Mouse (Mus musculus): Measurements from ENCODE around the gene Thsd4.

Thsd4 gene

DNA sequence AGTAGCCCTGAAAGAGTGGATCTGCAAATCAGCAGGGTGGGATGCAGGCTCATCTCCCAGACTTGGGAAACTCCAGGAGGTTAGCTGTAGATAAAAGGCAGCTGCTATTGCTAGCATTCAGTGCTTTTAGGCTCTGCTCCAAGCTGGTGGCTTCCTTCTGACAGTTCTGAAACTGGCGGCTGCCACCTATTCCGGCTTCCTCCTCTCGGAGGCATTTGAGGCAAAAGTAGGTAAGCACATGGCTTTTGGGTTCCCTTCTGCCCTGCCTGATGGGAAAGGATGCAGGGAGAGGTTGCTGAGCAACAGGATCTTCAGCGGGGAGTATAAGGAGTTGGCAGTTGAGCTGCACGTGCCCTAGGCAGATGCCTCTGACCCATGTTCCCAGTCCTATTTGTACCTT, 65.2 kb downstream of the Thsd4 start:
- DNase-seq (ENCODE audit: low read depth, low spot score), result no peak

DNA sequence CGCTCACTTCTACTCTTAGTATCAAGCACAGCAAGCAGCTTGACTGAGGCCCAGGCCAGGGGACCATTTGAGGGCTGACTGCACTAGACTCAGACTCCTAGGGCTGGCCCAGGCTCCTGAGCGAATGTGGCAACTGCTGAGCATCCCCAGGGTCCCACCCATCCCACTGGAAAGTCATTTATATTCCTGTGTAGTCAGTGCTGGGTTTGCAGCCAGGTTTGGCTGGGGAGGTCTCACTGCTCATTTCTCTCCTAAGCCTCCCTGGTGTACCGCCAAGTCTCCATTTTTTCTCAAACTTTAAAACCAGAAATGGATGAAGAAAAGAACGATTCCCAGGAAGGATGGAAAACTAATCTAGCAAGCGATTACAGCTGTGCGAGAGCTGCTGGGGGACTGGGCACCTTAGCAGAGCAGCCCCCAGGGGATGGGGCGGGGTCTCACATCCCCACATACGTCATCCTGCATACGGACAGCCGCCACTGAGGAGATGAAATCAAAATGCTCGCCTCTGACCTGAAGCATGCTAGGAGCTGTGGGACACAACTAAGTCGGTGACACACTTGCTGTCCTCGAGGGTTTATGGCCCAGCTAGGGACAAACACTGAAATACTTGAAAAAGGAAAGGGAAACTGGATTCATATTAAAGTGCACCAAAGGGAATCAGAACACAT, 67.3 kb downstream of the Thsd4 start:
- DNase-seq (ENCODE audit: low read depth, low spot score), result no peak

DNA sequence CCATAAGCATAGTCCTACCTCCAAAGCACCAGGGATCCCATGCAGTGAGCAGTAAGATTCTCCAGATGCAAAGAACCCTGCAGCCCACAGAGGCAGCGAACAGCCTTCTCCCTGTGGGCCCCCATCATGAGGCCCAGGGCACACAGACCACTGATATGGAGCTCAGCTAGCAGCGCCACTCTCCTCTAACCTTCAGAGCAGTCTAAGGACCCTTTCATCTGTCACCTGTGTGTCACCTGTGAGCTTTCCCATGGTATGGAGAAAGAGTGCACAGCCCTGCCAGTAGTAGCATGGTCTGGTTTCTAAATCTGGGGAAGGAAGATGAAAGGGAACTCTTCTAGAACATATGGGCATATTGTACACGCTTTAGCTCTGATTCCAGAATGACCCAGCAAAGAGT, 72.3 kb downstream of the Thsd4 start:
- DNase-seq (ENCODE audit: low read depth, low spot score), result no peak

DNA sequence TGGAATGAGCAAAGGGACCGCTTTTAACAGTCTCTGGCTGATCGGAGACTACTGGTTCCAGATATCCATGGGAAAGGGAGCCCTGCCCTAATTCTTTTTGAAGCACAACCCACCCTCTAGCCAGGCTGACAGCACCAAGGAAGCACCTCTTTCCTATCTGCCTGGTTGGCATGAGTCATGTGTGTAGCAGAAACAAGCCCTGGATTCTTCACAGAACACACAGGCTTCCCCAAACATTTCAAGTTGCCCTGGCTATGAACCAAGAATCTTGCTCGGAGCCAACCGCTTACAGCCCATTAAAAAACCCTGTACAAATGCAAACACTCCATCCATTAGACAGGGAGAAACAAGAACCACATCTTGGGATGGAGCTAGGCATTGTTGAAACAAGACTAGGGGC, 76.0 kb downstream of the Thsd4 start:
- DNase-seq (ENCODE audit: low read depth, low spot score), result no peak

DNA sequence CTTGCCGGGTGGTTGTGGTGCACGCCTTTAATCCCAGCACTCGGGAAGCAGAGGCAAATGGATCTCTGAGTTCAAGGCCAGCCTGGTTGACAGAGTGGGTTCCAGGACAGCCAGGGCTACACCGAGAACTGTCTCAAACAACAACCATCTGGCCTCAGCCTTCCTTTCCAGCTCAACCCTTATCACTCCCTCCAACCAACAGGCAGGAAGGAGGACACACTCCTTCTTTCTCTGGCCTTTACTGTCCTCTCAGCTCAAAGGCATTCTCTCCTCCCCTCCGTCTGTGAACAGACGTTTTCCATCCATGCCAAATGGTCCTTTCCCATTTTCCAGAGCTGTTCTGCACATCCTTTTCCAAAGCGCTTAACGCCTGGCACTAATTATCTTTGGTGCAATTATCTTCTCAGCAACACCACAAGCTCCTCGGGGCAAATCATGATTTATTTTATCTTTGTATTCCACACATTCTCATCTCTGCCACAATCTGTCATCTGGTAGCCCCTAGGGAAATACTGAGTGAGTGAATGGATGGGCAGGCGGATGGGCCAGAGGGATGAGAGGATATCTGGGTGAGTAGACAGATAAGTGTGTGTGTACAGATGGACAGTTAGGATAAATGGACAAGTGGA, 80.5 kb downstream of the Thsd4 start:
- DNase-seq (ENCODE audit: low read depth, low spot score), result no peak

DNA sequence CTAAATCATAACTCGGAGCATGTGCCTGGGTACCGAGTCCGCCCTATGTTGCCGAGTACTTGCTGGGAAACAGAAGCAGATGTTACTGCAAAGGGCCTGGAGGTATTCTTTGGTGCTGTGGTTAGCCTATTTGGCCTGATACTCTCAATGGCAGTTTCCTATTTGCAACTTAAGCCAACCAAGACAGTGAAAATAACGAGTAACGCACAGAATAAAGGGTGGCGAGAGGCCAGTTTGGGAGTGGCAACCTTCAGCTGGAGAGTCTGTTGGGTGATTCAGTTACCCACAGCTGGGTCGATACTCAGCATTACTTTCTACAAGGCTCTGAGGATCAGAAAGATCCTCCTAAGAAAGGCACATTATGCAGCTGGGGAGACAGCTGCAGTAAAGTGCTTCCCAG, 81.3 kb downstream of the Thsd4 start:
- DNase-seq (ENCODE audit: low read depth, low spot score), result no peak

DNA sequence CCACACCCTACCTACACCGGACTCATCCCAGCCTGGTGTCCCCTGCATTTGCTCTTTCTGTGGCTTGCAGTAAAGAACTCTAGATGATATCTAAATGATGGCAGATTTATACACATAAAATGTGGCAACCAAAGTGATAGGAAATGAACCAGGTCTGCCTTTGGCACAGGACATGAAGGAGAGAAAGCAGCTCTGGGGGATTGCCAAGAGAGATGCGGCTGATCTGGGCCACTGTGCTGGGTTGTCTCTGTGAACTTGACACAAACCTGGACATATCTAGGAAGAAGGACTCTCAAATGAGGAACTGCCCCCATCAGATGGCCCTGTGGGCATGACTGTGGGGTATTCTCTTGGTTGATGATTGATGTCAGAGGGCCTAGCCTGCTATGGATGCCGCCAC, 85.6 kb downstream of the Thsd4 start:
- no peak for DNase-seq (ENCODE audit: low read depth, low spot score)

DNA sequence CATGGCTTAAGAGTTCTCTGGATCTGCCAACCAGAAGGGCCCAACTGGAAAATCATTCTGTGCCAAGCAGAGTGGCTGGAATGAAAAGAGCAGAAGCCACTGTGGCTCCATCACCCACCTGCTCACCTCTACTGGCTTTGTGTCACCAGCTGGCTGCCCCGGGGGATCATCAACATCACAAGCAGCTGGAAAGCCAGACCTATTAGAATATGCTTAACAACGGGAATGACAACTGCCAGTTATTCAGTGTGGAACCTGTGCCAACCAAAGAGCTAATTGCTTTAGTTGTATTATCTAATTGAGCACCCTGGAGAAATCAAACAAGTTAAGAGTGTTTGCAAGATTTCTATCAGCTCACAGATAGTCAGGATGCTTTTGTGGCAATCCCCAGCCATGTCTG, 87.8 kb downstream of the Thsd4 start:
- DNase-seq (ENCODE audit: low read depth, low spot score), result peak; percentile 8

DNA sequence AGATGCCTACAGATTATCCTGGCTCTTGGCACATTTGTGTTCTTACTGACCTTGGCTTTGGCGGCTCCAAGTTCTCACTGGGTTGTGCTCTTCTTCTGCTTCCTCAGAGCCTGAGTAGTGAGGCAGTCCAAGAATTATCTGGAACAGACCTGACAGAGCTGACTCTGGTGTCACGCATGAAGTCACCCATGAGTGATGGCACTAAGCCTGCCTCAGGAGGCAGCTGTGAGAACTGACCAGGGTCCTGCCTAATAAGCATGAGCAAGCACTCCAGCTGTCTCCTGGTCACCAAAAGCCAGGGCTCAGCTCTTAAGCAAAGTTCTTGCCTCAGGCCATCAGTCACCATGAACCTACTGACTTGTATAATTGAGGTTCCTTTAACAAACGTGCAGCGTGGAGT, 89.9 kb downstream of the Thsd4 start:
- no peak for DNase-seq (ENCODE audit: low read depth, low spot score)

DNA sequence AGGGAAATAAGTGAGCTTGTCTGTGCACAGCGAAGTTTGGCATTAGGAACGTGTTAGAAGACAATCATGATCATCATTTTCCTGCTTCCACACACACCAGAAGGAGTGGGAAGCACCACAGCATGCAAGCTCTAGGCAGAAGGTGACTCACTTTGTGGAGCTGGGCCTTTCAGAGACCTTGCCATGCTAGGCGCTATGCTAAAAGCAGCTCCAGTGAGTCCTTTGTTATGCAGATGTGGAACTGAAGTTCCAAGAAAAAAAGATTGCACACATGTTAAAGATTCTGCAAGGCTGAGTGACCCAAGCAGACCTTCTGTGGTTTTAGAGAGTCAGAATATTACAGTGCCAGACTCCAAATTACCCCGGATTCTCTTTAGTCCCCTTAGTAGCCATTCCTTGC, 91.8 kb downstream of the Thsd4 start:
- DNase-seq (ENCODE audit: low read depth, low spot score), result peak; percentile 59

DNA sequence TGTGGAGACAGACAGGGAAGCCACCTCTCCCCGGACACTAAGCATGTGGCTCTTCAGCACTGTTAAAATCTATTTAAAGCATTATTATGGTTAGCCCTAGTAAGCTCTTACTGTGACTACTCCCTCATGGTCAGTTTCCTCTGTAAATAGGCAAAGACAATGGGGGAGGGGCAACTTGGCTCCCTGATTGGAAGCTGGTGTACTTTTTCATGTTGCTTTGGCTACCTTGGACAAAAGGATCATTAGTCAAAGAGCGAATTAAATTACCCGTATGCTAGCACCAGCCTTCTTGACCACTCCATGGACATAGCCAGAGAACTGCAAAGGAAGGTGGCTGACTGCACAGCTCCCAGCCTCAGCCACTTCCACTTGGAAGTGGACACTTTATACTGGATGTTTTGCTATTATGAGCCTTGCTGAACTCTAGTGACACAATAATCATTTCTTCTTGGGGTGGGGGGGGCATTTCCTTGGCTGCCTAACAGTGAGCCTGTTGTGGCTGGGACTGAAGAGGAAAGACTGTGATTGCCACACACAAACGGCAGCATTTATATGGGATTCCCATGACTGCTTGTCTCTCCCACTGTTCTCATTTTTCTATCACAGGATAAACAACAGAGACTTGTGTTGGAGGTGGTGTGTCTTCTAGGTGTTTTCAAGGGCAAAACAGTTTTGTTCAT, 107.6 kb downstream of the Thsd4 start:
- no peak for DNase-seq (ENCODE audit: low read depth, low spot score)

DNA sequence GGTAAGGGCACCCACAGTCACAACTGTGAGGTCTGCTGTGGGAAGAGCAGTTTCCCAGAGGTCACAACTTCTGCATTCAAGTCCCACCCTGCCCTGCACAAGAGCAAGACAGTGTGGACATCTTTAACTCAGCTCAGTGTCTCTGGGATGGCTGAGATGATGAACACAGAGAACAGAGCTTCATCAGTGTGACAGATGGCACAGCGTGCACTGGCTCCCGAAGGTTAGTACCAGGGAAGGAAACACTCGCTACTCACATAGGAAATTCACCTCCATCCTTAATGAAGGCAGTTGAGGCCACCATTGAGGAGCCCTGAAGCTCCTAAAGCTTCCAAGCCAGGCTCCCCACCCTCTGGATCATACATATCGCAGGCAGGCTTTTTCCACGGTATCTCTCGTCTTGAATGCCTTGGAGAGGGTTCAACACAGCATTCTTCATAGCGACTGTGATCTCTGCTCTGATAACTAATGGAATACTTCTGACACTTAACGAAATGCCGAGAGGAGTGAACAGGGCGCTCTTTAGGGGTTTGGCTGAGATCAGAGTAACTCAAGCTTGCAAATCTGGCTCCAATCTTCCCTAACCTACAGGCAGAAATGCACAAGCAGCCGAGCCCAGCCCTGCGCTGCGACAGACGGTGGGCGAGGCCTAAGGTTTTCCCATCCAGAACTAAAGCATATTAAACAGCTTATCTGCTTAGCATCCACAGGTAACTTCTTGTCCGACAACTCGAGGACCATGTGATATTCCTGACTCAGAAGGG, 110.8 kb downstream of the Thsd4 start:
- no peak for DNase-seq (ENCODE audit: low read depth, low spot score)

DNA sequence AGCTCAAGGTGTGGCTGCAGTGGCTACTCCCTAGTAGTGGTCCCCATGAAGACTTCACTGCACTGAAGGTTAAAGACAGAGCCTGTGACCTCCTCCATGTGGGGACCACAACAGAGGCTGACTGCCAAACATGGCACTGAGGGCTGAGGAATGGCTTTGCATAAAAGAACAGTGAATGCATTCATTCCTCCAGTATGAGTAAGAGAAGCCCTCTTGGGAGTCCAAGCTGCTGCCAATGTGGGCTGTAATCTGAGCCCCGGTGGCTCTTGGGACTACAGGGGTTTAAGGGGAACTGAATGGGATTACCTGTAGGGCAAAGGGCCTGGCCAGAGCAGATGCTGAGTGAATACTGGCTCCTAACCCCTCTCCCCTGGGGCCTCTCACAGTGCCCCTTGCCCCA, 114.5 kb downstream of the Thsd4 start:
- DNase-seq (ENCODE audit: low read depth, low spot score), result no peak

DNA sequence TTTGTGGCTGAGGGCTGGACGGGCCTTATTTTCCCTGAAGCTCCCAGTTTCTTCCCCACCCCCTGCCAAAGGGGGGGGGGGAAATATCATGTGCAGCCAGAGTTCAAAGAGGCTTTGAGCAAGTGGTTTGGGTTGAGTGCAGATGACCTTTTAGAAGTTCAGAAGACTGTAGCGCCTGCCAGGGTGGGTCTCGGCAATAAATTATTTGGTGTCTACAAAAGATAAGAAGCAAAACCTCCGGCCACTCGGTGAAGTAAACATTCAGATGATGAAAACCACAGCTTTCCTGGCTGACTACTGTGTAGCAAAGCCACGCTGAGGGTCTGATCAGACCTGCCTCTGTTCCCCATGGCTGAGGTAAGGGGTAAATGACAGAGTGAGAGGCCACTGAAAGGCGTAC, 116.1 kb downstream of the Thsd4 start:
- no peak for DNase-seq (ENCODE audit: low read depth, low spot score)

DNA sequence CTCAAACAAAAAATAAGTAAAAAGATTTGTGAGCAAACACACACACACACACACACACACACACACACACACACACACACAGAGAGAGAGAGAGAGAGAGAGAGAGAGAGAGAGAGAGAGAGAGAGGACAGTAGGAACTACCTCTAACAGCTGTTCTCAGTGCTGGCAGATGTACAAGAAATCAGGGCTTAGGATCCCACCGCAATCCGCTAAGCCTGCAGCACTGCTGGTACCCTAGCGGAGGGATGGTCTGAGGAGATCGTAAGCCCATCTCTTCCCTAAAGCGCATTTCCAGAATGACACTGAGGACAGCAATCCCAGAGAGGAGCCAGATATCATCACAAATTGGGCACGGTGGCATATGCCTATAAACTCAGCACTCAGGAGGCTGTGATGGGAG, 119.2 kb downstream of the Thsd4 start:
- no peak for DNase-seq (ENCODE audit: low read depth, low spot score)

DNA sequence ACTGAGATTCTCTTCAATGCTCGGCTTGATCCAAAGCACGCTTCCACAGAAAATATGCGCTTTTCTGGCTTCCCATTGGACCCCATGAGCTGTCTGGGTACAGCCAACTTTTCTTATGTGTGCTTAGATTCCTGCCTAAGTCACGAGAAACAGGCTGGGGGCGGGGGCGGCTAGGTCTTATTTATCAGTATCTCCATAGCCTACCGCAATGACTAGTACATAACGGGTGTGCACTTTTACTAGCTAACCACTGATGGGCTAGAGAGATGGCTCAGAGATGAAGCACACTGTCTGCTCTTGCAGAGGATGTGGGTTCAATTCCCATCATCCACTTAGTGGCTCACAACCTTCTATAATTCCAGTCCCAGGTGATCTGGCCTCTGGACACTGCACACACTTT, 121.8 kb downstream of the Thsd4 start:
- DNase-seq (ENCODE audit: low read depth, low spot score), result no peak

DNA sequence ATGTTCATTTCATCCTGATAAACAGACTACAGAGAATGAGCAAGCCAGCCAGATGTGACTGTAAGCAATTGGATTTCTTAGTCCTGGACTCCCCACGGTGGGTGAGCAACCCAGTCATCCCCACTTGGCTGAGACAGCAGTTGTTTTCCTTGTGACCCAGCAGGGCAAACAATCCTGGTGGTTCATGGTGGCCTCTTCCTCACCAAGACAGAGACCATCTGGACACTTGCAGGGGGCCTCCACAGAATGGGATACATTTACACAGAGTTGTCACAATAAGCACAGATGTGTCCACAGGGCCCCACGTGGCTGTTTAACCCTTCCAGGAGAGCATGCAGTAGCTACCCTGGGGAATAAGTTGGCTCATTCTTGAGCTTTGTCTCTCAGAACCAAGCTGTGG, 123.8 kb downstream of the Thsd4 start:
- no peak for DNase-seq (ENCODE audit: low read depth, low spot score)

DNA sequence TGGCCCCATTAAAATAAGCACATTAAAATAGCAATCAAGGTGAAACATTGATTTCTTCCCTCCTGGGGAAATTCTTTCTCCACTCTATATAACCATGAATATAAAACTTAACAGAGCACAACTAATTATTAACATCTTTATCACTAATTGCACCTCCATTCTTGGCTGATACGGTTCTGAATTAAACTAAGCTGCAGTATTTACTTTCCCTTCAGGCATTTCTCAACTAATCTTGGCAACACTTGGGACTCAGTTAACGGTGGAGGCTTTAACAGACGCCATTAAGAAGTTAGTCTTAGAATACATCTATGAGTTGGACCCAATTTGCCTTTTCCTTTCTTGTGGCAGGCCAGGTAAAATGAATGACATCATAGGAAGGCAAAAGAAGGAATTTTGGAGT, 125.8 kb downstream of the Thsd4 start:
- DNase-seq (ENCODE audit: low read depth, low spot score), result no peak

DNA sequence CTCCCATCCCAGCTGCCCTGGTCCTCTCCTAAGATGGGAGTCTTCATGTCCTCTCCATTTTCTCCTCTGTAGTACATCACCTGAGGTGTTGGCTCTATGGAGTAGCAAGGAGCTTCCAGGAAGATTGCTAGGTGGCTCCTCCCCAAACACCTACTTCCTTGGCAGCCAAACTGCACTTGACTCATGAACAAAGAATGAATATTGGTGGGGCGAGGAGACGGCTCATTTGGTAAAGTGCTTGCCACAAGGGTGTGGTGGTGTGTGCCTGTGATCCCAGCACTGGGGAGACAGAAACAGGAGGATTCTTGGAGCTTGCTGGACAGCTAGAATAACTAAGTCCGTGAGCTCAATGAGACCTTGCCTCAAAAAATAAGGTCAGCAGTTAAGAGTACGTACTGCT, 128.9 kb downstream of the Thsd4 start:
- DNase-seq (ENCODE audit: low read depth, low spot score), result no peak

DNA sequence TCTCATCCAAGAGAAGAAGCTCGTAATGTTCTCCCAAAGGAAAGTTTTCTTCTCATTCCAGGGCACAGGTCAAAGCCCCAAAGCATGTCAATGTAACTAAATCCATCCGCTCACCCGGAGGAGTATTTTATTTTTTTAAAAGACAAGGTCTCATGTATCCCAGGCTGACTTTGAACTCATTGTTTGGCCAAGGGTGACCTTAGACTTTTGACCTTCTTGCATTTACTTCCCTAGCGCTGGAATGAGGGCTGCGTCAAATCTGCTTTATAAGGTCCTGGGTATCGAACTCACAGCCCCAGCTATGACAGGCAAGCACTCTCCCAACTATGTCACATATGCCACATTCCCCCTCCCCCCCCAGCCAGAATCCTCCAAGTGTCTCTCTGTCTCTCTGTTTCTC, 137.1 kb downstream of the Thsd4 start:
- no peak for DNase-seq (ENCODE audit: low read depth, low spot score)

DNA sequence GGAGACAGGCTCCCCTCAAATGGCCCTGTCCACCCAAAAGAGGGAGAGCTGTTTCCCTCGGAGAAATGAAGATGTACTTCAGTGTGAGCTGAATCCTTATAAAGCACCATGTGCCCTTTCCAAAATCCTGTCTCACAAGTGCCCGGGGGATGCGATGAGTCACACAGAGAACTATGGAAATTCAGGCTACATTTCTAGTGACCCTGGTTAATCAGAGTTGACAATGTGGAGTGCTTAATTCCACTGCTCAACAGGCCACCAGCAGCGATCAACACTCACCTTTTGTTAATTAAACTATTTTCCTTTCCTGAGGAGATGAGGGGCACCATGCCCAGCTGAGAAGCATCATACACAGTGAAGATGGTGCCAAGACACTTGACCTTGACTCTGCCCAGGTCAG, 138.9 kb downstream of the Thsd4 start:
- no peak for DNase-seq (ENCODE audit: low read depth, low spot score)

DNA sequence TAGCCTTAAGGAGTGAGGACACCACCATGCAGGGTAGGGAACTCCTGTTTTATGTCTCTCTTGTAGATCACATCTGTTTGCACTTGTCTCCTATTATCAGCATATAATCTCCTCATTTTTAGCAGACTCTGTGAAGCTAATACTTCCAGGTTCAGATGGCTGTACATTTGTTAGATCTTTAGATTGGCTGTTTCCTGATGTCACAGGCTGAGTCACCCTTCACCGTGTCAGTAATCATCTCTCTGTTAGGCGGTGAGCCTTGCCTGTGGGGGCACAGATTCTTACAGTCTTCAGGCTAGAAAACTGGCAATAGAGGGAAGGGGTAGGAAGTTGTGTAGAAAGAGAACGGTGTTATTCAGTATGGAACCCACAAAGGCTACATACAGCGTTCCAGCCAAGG, 139.3 kb downstream of the Thsd4 start:
- DNase-seq (ENCODE audit: low read depth, low spot score), result no peak

DNA sequence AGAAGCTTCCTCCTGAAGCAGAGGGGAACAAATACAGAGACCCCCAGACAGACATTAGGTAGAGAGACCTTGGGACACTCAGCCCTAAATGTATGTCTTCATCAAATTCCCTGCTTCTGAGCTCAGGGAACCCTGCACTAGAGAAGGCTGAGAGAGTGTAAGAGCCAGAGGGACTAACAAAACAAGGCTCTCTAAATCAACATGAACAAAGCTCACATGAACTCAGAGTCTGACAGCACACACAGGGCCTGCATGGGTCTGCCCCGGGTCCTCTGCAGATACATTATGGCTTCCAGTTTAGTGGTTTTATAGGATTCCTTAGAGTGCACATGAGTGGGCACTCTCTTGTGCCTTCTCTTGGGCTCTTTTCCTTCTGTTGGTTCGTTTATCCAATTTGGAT, 140.8 kb downstream of the Thsd4 start:
- DNase-seq (ENCODE audit: low read depth, low spot score), result no peak

Measured in R1 (cell line).